Mouse (Mus musculus) heart, embryonic 11.5 days (tissue): ENCODE measurements at regions not wholly inside any gene's neighbourhood (a gene's known extent, or its start where the extent isn't known, plus 50 kb on each side); places are given as distances from the start of the nearest gene placed in this dataset.

ENCODE experiments used
- ATAC-seq: fragments of 200-750 bp; cut with Nextera tagmentation; replicated peaks from 2 replicates; pipeline ENCODE4 v1.8.0; 2017; ENCODE audit warnings: moderate library complexity; ENCODE audit not compliant: insufficient number of reproducible peaks, low FRiP score, low TSS enrichment
- H3K27ac ChIP-seq: fragments of 300-500 bp; sonication (generic); 2 replicates; pipeline ENCODE4 v1.5.1; 2014; ENCODE audit warnings: mild to moderate bottlenecking, low read depth, low read length
- H3K27me3 ChIP-seq: fragments of 300-500 bp; sonication (generic); 2 replicates; pipeline ENCODE4 v1.6.1; 2014; ENCODE audit warnings: mild to moderate bottlenecking, low read length, mixed read lengths; ENCODE audit not compliant: control insufficient read depth, insufficient read depth
- H3K36me3 ChIP-seq: fragments of 300-500 bp; sonication (generic); 2 replicates; pipeline ENCODE4 v1.6.1; 2014; ENCODE audit warnings: mild to moderate bottlenecking, low read length, moderate library complexity, mixed read lengths; ENCODE audit not compliant: control insufficient read depth, insufficient read depth
- H3K4me1 ChIP-seq: fragments of 300-500 bp; sonication (generic); 2 replicates; pipeline ENCODE4 v1.6.1; 2014; ENCODE audit warnings: low read length; ENCODE audit not compliant: control insufficient read depth, insufficient read depth
- H3K4me2 ChIP-seq: fragments of 300-500 bp; sonication (generic); 2 replicates; pipeline ENCODE4 v1.6.1; 2014; ENCODE audit warnings: mild to moderate bottlenecking, moderate library complexity
- H3K4me3 ChIP-seq: fragments of 300-500 bp; sonication (generic); 2 replicates; pipeline ENCODE4 v1.5.1; 2014; ENCODE audit warnings: low read depth, low read length
- H3K9ac ChIP-seq: fragments of 300-500 bp; sonication (generic); 2 replicates; pipeline ENCODE4 v1.6.1; 2014; ENCODE audit warnings: mild to moderate bottlenecking, low read depth, low read length, moderate library complexity
- H3K9me3 ChIP-seq: fragments of 300-500 bp; sonication (generic); replicated peaks from 2 replicates; pipeline ENCODE4 v1.6.1; 2016; ENCODE audit warnings: low read length; ENCODE audit not compliant: control insufficient read depth
- WGBS: fragments of 180-500 bp; shearing (Covaris S2); extraction: QIAGEN DNeasy Blood & Tissue Kit; methylation state at CpG from one replicate; pipeline ENCODE4 v1.1.7; 2014; ENCODE audit not compliant: insufficient replicate concordance; 5-methylcytosine and 5-hydroxymethylcytosine counted together

DNA sequence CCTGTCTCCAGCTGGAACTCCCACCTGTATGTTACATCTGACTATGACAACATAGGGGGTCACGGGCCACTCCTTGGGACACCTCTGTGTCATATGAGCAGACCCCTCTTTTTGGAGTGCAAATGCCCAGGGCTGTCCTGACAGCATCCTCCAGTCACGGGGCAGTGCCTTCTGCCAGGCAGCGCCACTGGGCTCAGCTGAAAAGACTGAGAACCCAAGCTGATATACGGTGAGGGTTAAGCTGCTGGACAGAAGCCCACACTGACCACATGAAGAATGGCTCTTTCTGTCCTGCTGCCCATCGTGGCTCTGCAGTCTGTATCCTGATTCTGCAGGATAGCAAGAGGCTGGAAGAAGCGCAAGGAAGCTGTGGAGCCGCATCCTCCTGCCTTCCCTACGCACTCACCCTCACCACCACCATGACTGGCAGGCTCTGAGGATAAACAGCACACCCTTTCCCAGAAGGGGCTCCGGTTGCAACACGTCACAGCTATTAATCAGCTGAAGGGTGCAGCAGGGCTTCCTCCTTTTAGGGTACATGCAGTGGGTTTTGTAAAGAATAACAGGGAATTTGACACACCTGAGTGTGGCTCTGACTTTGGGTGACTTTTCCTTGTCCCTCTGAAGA is 93.9 kb upstream of the Arntl start:
- no peak overlapping the region for H3K9ac ChIP-seq
- H3K4me1 ChIP-seq = no peaks in the 10 kb centered on the region; the same call in 1 of the 2 replicates
- WGBS = 53% methylated on average over 10 of the region's 10 CpGs
- H3K36me3 ChIP-seq = no peaks in the 10 kb centered on the region
- no peak for ATAC-seq
- H3K27me3 ChIP-seq = no peaks in the 10 kb centered on the region
- H3K4me2 ChIP-seq = no peak overlapping the region
- H3K9me3 ChIP-seq = no peaks in the 10 kb centered on the region
- H3K4me3 ChIP-seq = no peak overlapping the region
- H3K27ac ChIP-seq = no peak overlapping the region

DNA sequence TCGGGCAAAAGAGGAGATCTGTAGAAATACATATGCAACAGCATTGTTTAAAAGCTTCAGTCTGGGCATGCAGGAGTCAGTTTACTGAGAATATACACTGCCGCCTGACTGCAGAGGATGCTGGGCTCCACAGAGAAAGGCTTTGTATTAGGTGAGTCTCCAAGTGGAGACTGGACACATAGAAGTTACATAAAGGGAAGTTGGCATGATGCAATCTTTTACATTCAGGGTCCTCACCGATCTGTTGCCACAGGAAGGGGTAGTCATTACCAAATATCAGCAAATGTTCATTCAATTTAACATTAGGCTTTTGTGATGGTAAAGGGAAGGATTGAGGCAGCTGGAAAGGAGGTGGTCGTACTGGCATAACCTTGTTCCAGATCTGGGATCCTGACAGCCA is 89.7 kb upstream of the Arntl start:
- H3K9ac ChIP-seq = no peak overlapping the region
- WGBS = 84% methylated on average over 4 of the region's 4 CpGs
- H3K27me3 ChIP-seq = no peaks in the 10 kb centered on the region
- ATAC-seq = no peak
- H3K27ac ChIP-seq = no peak overlapping the region
- no peak overlapping the region for H3K4me2 ChIP-seq
- H3K4me3 ChIP-seq = no peak overlapping the region
- H3K36me3 ChIP-seq = no peaks in the 10 kb centered on the region
- H3K4me1 ChIP-seq = no peaks in the 10 kb centered on the region; the same call in 1 of the 2 replicates
- H3K9me3 ChIP-seq = no peaks in the 10 kb centered on the region

GRCm38 (mm10) chr7:113121911-113122319 is 85.3 kb upstream of the Arntl start:
- H3K27ac ChIP-seq = no peak overlapping the region
- no peaks in the 10 kb centered on the region for H3K9me3 ChIP-seq
- H3K36me3 ChIP-seq = no peaks in the 10 kb centered on the region
- no peak overlapping the region for H3K4me3 ChIP-seq
- 58% methylated on average over 6 of the region's 6 CpGs for WGBS
- H3K4me2 ChIP-seq = no peak overlapping the region
- ATAC-seq = no peak
- H3K4me1 ChIP-seq = no peaks in the 10 kb centered on the region
- H3K9ac ChIP-seq = no peak overlapping the region
- H3K27me3 ChIP-seq = no peaks in the 10 kb centered on the region

DNA sequence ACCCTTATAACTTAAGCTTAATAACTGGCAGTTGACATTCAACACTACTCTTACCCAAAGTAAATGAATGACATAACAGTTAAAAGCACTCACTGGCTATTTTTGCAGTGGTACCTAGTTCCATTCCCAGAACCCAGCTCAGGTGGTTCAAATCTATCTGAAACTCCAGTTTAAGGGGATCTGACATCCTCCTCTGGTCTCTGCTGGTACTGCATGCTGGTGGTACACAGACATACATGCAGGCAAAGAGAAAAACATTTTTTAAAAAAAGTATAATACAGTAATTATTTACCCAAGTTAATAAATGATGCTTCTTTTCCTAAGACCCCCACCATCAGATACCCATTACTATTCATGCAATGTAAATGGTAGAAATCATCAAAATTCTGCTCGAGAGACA is 81.3 kb upstream of the Arntl start:
- Histone ChIP-seq H3K4me2 (no peak overlapping the region), H3K9me3 (no peaks in the 10 kb centered on the region), H3K27me3 (no peaks in the 10 kb centered on the region), H3K27ac (no peak overlapping the region), H3K4me1 (no peaks in the 10 kb centered on the region), H3K4me3 (no peak overlapping the region), H3K36me3 (no peaks in the 10 kb centered on the region), H3K9ac (no peak overlapping the region)
- no peak for ATAC-seq
- WGBS = 75% methylated on average over 1 of the region's 1 CpGs

DNA sequence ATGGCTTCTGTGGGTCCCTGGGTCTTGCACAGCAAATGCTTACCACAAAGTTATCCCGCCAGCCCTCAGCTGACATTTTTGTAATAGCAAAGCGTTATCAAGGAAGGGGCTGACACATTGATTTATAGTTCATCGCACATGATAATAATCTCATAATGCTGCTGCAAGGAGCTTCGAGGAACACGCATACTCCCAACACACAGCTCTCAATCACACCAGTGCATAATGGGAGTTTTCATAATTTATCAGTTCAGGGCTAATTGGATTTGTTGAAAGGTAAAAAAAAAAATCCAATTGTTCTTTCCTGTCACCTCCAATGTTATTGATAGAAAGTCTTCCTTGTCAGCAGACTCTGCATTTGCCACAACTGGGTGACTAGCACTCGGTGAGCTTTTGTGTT is 76.7 kb upstream of the Arntl start:
- ATAC-seq = no peak
- no peaks in the 10 kb centered on the region for H3K27me3 ChIP-seq
- no peak overlapping the region for H3K4me3 ChIP-seq
- 76% methylated on average over 6 of the region's 6 CpGs for WGBS
- H3K4me2 ChIP-seq = no peak overlapping the region
- H3K27ac ChIP-seq = no peak overlapping the region
- no peaks in the 10 kb centered on the region for H3K36me3 ChIP-seq
- H3K9me3 ChIP-seq = no peaks in the 10 kb centered on the region
- no peaks in the 10 kb centered on the region for H3K4me1 ChIP-seq
- H3K9ac ChIP-seq = no peak overlapping the region

GRCm38 (mm10) chr7:113131945-113132538 is 75.2 kb upstream of the Arntl start:
- Histone ChIP-seq H3K9ac (no peak overlapping the region), H3K36me3 (no peaks in the 10 kb centered on the region), H3K9me3 (no peaks in the 10 kb centered on the region), H3K27me3 (no peaks in the 10 kb centered on the region), H3K4me2 (no peak overlapping the region), H3K4me1 (no peaks in the 10 kb centered on the region), H3K4me3 (no peak overlapping the region), H3K27ac (no peak overlapping the region)
- under 1% methylated on average over 6 of the region's 6 CpGs for WGBS
- ATAC-seq = no peak

GRCm38 (mm10) chr7:113133891-113134290 is 73.4 kb upstream of the Arntl start:
- no peak overlapping the region for H3K4me3 ChIP-seq
- no peak overlapping the region for H3K27ac ChIP-seq
- no peaks in the 10 kb centered on the region for H3K4me1 ChIP-seq
- no peaks in the 10 kb centered on the region for H3K9me3 ChIP-seq
- no peak for ATAC-seq
- H3K9ac ChIP-seq = no peak overlapping the region
- no peak overlapping the region for H3K4me2 ChIP-seq
- 67% methylated on average over 5 of the region's 5 CpGs for WGBS
- no peaks in the 10 kb centered on the region for H3K36me3 ChIP-seq
- no peaks in the 10 kb centered on the region for H3K27me3 ChIP-seq

- Histone ChIP-seq H3K27ac (no peak overlapping the region), H3K4me3 (no peak overlapping the region), H3K4me2 (no peak overlapping the region), H3K9ac (no peak overlapping the region), H3K36me3 (no peaks in the 10 kb centered on the region), H3K9me3 (no peaks in the 10 kb centered on the region), H3K27me3 (no peaks in the 10 kb centered on the region), H3K4me1 (no peaks in the 10 kb centered on the region)
- no peak for ATAC-seq
- WGBS = 67% methylated on average over 10 of the region's 10 CpGs
These were observed 67.2 kb upstream of the Arntl start for GRCm38 (mm10) chr7:113140011-113140438.
